Mouse (Mus musculus) 3134 (cell line): ENCODE measurements around the gene Laptm4a.
A peak's percentile ranks its signal among the peaks of the same experiment; 100 is the strongest.

Experiments used
- DNase-seq: peaks from one replicate; pipeline ENCODE4 v3.0.0-alpha.2; 2011; ENCODE audit warnings: low spot score; ENCODE audit not compliant: insufficient read length; ENCODE audit errors: extremely low read depth

Laptm4a gene

GRCm38 (mm10) chr12:8921394-8922368 lies at the start of gene Laptm4a:
Gene Laptm4a (plus strand): TSS chr12:8921664.
- peak; percentile 99 for DNase-seq

GRCm38 (mm10) chr12:8875583-8875982 lies 45.9 kb upstream of the Laptm4a start:
- DNase-seq = no peak

GRCm38 (mm10) chr12:8876865-8877264 lies 44.6 kb upstream of the Laptm4a start:
- no peak for DNase-seq

DNA sequence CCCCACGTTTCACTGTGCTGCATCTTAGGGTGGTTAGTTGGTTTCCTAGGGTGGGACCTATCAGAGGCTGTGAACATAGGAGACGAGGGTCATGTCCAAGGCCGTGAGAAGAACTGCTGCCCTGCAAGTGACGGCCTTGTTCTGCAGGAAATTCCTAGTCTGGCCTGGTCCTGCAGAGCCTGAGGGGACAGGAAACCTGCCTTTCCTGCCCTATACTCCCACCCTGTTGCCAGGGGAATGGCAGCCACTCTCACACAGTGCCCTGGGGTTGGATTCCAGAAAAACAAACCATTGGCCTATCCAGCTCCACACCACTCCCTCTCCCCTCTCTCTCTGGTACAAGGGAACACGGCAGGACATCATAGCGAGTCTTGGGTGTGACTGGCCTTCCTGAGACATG lies 44.1 kb upstream of the Laptm4a start:
- no peak for DNase-seq

GRCm38 (mm10) chr12:8878752-8879151 lies 42.7 kb upstream of the Laptm4a start:
- DNase-seq = no peak

DNA sequence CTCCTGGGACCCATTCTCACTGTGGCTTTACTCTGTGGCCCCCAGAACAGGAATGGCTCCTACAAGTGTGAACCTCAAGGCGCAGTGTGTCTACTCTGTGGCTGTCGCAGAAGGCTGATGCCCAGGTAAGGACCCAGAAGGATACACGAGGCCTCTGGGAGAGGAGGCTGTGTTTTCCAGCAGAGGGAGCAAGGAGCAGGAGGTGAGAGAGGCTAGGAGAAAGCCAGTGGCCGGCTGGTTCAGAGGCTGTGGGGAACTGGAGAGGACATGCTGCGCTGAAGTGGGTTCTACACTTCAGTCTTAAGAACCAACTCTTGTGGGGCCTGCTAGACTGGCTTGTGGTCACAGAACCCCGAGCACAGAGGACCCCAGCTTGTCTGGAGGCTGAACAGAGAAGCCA lies 42.1 kb upstream of the Laptm4a start:
- DNase-seq = no peak

- no peak for DNase-seq
Observed at GRCm38 (mm10) chr12:8881736-8882135, 39.7 kb upstream of the Laptm4a start.

GRCm38 (mm10) chr12:8882376-8882775 lies 39.1 kb upstream of the Laptm4a start:
- DNase-seq = no peak

- no peak for DNase-seq
Observed at GRCm38 (mm10) chr12:8884426-8885145, 36.9 kb upstream of the Laptm4a start.

GRCm38 (mm10) chr12:8885146-8885543 lies 36.3 kb upstream of the Laptm4a start:
- no peak for DNase-seq

DNA sequence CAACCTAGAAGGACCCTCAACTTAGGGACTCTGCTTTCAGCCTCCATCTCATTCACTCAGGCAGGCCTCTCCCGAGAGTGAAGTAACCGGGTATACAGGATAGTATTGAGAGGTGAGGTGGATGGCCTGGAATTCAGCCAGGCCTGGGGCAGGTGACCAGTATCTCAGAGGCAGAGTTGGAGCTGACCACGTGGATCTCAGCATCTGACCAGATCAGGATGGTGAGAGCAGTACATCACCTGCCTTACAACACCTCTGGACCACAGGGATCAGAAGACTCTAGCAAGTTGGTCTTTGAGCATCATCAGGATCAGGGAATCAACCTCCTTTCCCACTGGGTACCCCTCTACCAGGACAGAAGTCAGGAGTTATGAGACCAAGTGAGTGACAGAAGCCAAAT lies 35.5 kb upstream of the Laptm4a start:
- no peak for DNase-seq

DNA sequence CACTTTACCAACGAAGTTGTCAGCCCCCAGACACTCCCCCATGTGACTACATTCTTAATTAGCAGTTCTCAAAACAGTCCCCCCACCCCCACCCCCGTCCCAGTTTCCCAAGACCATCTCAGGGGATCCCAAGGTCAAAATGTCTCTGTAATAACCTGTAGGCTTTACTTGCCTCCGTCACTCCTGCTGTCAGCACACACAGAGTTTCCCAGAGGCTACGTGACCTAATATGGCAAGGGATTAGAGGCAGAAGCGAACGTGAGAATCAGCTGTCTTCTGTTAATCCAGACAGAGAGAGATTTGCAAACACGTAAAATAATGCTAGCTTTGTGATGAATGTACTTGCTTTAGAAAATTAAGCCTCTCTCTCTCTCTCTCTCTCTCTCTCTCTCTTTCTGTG lies 33.0 kb upstream of the Laptm4a start:
- no peak for DNase-seq

DNA sequence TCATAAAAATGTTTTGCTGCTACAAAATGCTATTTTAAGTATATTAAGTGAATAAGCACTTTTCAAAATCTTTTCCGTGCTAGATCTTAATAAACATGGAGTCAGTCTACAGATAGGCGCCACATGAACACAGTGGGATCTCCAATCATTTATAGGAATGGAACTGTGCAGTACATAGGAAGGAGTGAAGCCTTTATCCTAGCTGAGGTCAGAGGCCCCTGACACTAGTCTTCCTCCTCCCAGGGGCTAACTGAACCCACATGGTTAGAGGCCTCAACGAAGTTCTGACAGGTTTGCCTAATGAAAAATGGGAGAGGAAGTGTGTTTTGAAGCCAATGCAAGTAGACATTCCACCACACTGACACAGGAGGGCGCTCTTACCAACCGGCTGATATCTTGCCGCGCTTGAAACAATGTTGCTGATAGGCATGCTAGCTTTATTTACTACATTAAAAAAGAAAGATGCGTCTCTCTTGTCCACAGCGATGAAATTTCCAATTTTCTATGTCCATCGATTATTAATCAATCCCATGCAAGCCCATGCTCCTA lies 32.3 kb upstream of the Laptm4a start:
- peak; percentile 13 for DNase-seq

GRCm38 (mm10) chr12:8892876-8893532 lies 28.5 kb upstream of the Laptm4a start:
- no peak for DNase-seq

DNA sequence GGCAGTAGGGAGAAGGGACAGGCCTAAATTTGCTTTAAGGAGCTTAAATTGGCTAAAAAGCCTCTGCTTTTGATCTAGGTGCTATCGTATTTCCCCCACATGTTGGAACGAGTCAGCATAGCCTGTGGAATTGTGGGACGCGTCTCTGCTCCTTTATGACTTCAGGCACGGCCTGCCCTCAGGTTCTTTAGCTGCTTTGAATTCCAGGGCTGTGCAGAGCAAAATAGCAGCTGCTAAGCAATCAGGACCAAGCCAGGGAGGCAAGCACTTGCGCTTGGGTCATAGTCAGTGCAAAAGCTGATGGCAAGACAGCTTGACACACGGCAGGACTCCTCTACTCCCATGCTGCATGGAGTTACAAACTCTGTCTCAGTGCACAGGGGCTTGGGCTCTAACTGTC lies 24.3 kb upstream of the Laptm4a start:
- DNase-seq = no peak

DNA sequence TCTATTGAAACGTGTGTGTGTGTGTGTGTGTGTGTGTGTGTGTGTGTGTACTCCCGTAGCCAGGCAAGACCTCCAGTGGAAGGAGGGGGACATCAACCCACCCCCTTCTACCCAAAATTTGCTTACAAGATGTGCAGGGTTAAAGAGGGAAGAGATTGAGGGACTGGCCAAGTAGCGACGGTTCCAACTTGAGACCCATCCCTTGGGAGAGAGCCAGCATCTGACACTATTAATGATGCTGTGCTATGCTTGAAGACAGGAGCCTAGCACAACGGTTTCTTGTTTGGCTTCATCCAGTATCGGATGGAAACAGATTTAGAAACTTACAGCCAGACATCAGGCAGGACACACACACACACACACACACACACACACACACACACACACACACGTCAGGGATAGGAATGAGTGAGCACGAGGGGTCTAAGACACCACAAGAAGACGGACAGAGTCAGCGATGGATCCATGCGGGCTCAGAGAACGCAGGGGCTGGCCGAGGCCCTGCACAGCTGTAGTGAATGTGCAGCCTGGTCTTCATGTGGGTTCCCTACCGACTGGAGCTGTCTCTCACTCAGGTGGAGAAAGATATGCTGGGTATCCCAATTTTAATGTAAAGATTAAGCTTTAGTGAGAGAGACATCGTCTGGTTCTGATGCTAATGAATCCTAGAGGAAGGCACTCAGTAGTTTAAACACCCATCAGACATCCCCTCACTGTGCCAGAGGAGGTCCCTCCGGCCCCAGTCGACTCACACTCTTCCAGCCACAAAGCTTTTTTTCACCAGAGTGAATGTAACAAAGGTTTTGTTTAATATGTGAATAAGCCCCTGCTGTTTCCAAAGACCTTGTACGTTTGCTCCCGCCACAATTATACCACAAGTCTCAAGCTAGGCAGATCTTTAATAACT lies 22.3 kb upstream of the Laptm4a start:
- DNase-seq = no peak

DNA sequence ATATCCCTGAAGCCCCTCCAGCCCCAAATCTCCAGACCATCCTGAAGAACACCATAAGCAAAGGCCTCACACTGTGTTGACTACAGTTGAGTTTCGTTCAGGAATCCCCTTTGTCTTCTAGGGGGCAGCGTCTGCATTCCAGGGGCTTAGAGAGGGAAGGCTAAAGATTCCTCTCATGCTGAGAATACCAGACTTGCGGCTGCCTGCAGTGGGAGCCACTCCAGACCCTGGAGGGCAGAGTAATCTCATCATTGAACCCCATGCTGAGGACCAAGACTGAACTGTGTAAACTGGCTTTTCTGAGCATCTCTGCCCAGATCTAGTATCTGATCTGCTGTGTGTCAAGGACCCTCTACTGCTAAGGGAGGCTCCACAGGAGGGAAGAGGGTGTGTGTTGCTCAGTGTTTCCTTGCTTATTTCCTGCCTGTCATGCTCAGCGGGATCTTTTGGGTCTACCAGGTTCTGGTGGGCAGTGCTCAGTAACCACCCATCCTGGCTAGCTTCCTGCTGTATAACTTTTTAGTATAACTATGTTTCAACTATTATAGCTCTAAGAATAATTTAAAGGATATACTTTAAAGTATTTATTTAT lies 21.3 kb upstream of the Laptm4a start:
- DNase-seq = no peak

GRCm38 (mm10) chr12:8900919-8901663 lies 20.4 kb upstream of the Laptm4a start:
- no peak for DNase-seq

GRCm38 (mm10) chr12:8901934-8902333 lies 19.5 kb upstream of the Laptm4a start:
- no peak for DNase-seq
